In the genomic region with DNA sequence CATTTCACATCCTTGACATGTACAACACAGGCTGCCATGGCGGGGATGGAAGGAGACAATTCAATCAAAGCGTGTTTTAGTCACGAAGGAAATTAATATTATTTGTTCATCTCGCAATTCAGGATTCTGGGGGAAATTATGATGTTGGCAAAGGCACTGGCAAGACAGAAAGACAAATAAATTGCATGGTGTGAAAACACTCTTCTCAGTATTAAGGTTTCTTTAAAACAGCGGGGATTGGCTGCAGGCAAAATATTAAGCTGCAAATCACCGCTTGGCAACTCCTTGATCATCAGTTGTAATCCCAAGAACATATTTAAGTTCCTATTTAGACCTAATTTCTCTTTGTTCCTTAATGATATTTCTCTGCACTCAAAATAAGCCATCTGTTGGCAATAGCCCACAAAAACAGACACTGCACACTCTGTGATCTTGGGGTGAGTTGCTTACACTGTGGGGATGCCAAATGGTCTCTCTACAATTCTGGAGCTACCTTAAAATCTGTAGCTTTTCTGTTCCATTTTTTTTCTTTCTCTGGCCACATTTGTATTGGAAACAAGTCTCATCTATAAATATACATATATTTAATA, we compare ENCODE assay signal across 12 mouse cellular contexts.
"Had no signal": no experiment of that assay in that cellular context is flagged by ENCODE, and none has a peak within 500 bp of the region (broad histone marks: within the 10 kb centered on the region; RNA-seq: fewer than 3 reads in every experiment).

No protein-coding gene starts in this region.

- H3K27ac ChIP-seq: limb, embryonic 15.5 days; liver, embryonic 12.5 days; midbrain, embryonic 10.5 days; neural tube, embryonic 12.5 days had no signal

- H3K4me2 ChIP-seq: limb, embryonic 15.5 days; liver, embryonic 12.5 days; lung, embryonic 14.5 days; neural tube, embryonic 12.5 days had no signal

- H3K9ac ChIP-seq: limb, embryonic 15.5 days; liver, embryonic 12.5 days; lung, embryonic 14.5 days; neural tube, embryonic 12.5 days had no signal

- H3K36me3 ChIP-seq: limb, embryonic 15.5 days; liver, embryonic 12.5 days; midbrain, embryonic 10.5 days; neural tube, embryonic 12.5 days had no signal

- H3K9me3 ChIP-seq: limb, embryonic 15.5 days; liver, embryonic 12.5 days; midbrain, embryonic 10.5 days; neural tube, embryonic 12.5 days had no signal

- H3K4me3 ChIP-seq: limb, embryonic 15.5 days; liver, embryonic 12.5 days; midbrain, embryonic 10.5 days; neural tube, embryonic 12.5 days had no signal

- H3K4me1 ChIP-seq: limb, embryonic 15.5 days; liver, embryonic 12.5 days; neural tube, embryonic 12.5 days had no signal

- DNase-seq: kidney, postnatal 14 days; layer of hippocampus, postnatal 36 days; lung, embryonic 14.5 days; lung, postnatal 10 days; lung, postnatal 4 days; spleen, adult 18-20 months; thymus, adult 18-20 months; thymus, postnatal 14 days had no signal

- ATAC-seq: liver, embryonic 12.5 days had no signal

- H3K27me3 ChIP-seq: limb, embryonic 15.5 days; liver, embryonic 12.5 days; neural tube, embryonic 12.5 days had no signal
